Mouse (Mus musculus) testis, adult 2 months (tissue): ENCODE results near the gene Ctdsp2. TPM values are rescaled to one million over a fixed set of nuclear protein-coding genes. Genes with fewer than 3 reads are reported as not detected.

Source experiments
- H3K27ac ChIP-seq: fragments of 200-500 bp; 2 replicates; pipeline ENCODE4 v1.5.1; 2012; ENCODE audit warnings: low read depth, low read length; ENCODE audit not compliant: control insufficient read depth, insufficient read depth
- H3K27me3 ChIP-seq: fragments of 200-500 bp; 2 replicates; pipeline ENCODE4 v1.6.1; 2012; ENCODE audit warnings: mild to moderate bottlenecking, low read length, moderate library complexity; ENCODE audit not compliant: control insufficient read depth, insufficient read depth
- H3K36me3 ChIP-seq: fragments of 200-500 bp; 2 replicates; pipeline ENCODE4 v1.6.1; 2012; ENCODE audit warnings: mild to moderate bottlenecking, low read length; ENCODE audit not compliant: control insufficient read depth, insufficient read depth
- H3K4me1 ChIP-seq: fragments of 200-500 bp; 2 replicates; pipeline ENCODE4 v1.6.1; 2012; ENCODE audit warnings: low read length; ENCODE audit not compliant: control insufficient read depth, insufficient read depth
- H3K4me3 ChIP-seq: fragments of 200-500 bp; 2 replicates; pipeline ENCODE4 v1.5.1; 2012; ENCODE audit warnings: low read depth, mild to moderate bottlenecking, low read length, moderate library complexity, mixed read lengths; ENCODE audit not compliant: control insufficient read depth
- CTCF ChIP-seq: fragments of 200-500 bp; IDR thresholded peaks from 2 replicates; pipeline ENCODE4 v1.5.1; 2012; ENCODE audit warnings: low read depth, mild to moderate bottlenecking, inconsistent platforms, low read length, moderate library complexity; ENCODE audit not compliant: control insufficient read depth, insufficient read depth, insufficient replicate concordance
- POLR2A ChIP-seq: fragments of 200-500 bp; IDR thresholded peaks from 2 replicates; pipeline ENCODE4 v1.6.1; 2012; ENCODE audit warnings: low read depth, mild to moderate bottlenecking, inconsistent platforms, low read length, moderate library complexity; ENCODE audit not compliant: control insufficient read depth
- polyA plus RNA-seq: library from polyadenylated mRNA; depleted of rRNA; stranded (reverse); fragments of >200 nt; gene quantifications from 2 replicates; pipeline ENCODE4 v1.2.3, GENCODE M21; 2012

The Ctdsp2 gene
- polyA plus RNA-seq, 1 experiment = 39.4 TPM

- H3K4me3 ChIP-seq = no peak overlapping the region
- H3K36me3 ChIP-seq = no peaks in the 10 kb centered on the region
- no peaks in the 10 kb centered on the region for H3K27me3 ChIP-seq
- H3K4me1 ChIP-seq = peaks cover 3% of the 10 kb centered on the region
- no peak overlapping the region for H3K27ac ChIP-seq
- TF ChIP-seq POLR2A = no peak
- peak; percentile 35; the same call in 1 of the 2 replicates for TF ChIP-seq CTCF
Observed at GRCm38 (mm10) chr10:126952375-126952774, 26.1 kb upstream of the Ctdsp2 start.

- TF ChIP-seq POLR2A (no peak), CTCF (no peak)
- no peak overlapping the region for H3K4me3 ChIP-seq
- peaks cover 8% of the 10 kb centered on the region for H3K4me1 ChIP-seq
- no peaks in the 10 kb centered on the region for H3K36me3 ChIP-seq
- no peaks in the 10 kb centered on the region for H3K27me3 ChIP-seq
- H3K27ac ChIP-seq = no peak overlapping the region
Observed at GRCm38 (mm10) chr10:126953029-126953471, 25.5 kb upstream of the Ctdsp2 start.

DNA sequence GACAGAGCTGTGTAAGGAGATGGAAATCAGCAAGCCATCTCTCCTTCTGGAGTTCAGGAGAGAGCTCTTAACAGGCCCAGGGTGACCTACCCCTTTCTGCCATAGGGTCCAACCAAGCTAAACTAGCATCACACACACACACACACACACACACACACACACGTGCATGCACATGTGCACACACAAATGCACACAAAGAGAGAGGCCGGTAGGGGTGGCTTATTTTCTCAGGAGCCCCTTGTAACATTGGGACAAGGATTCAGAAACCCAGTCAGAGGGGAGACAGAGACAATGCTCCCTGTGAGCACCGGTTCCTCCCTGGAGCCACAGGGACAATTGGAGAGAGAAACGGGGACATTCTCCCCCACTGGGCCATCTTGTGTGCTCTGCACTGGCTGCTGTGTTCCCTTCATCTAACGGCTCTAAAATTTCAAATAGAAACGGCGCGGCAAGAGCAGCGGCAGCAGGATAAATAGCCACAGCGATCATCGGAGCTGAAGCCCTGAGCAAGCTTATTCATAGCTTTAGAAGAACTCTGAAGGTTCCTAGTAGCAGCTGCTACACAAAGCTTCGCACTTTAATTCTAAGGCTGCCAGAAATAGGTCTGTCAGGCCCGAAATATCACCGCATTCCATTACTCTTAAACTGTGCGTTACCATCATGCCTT is 21.7 kb upstream of the Ctdsp2 start:
- no peak for TF ChIP-seq POLR2A
- no peak for TF ChIP-seq CTCF
- Histone ChIP-seq H3K4me1 (peaks cover 11% of the 10 kb centered on the region), H3K4me3 (no peak overlapping the region), H3K27ac (no peak overlapping the region), H3K27me3 (no peaks in the 10 kb centered on the region), H3K36me3 (no peaks in the 10 kb centered on the region)

DNA sequence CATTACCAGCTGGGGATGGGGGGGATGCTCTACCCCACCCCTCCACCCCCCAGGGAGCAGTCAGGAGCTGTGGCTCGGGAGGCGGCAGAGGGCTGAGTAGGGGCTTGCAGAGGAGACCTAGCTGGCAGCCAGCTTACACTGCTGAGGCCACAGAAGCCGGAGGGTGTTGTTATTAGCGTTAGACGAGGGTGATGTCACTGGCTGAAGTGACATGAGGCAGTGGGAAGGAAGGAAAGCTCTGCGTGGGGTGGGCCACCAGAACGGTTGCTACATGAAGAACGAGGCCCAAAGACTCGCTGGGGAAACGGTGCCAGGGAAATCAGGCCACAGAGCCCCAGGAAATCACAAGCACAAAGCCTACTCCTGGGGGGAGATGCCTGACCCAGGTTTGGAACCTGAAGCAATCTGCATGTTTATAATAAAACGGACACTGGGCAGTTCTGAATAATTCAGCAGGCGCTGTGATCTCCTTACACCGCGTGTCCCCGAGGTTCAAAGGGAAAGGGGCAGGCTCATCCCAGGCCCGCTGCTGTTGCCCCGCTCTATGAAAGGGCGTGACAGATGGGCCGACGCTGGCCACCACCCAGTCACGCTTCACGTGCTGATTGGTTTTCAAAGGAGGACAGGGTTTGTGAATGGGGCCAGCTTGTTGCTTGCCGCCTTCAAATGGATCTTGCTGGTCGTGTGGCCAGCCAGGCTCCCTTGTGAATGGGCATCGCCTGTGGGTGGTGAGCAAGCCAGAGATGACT is 21.0 kb upstream of the Ctdsp2 start:
- Histone ChIP-seq H3K36me3 (no peaks in the 10 kb centered on the region), H3K4me1 (peaks cover 17% of the 10 kb centered on the region), H3K27me3 (no peaks in the 10 kb centered on the region; the same call in 1 of the 2 replicates), H3K27ac (no peak overlapping the region), H3K4me3 (no peak overlapping the region)
- TF ChIP-seq CTCF = no peak

GRCm38 (mm10) chr10:126960496-126960895 is 18.0 kb upstream of the Ctdsp2 start:
- H3K36me3 ChIP-seq = no peaks in the 10 kb centered on the region
- TF ChIP-seq CTCF (no peak), POLR2A (no peak)
- no peaks in the 10 kb centered on the region; the same call in 1 of the 2 replicates for H3K27me3 ChIP-seq
- no peak overlapping the region for H3K4me3 ChIP-seq
- H3K4me1 ChIP-seq = peaks cover 24% of the 10 kb centered on the region
- H3K27ac ChIP-seq = no peak overlapping the region

GRCm38 (mm10) chr10:126961757-126962156 is 16.8 kb upstream of the Ctdsp2 start:
- no peak overlapping the region for H3K27ac ChIP-seq
- no peaks in the 10 kb centered on the region for H3K36me3 ChIP-seq
- H3K4me3 ChIP-seq = peak overlapping the region; percentile 22
- H3K27me3 ChIP-seq = no peaks in the 10 kb centered on the region; the same call in 1 of the 2 replicates
- TF ChIP-seq CTCF = no peak
- no peak for TF ChIP-seq POLR2A
- peaks cover 24% of the 10 kb centered on the region for H3K4me1 ChIP-seq

DNA sequence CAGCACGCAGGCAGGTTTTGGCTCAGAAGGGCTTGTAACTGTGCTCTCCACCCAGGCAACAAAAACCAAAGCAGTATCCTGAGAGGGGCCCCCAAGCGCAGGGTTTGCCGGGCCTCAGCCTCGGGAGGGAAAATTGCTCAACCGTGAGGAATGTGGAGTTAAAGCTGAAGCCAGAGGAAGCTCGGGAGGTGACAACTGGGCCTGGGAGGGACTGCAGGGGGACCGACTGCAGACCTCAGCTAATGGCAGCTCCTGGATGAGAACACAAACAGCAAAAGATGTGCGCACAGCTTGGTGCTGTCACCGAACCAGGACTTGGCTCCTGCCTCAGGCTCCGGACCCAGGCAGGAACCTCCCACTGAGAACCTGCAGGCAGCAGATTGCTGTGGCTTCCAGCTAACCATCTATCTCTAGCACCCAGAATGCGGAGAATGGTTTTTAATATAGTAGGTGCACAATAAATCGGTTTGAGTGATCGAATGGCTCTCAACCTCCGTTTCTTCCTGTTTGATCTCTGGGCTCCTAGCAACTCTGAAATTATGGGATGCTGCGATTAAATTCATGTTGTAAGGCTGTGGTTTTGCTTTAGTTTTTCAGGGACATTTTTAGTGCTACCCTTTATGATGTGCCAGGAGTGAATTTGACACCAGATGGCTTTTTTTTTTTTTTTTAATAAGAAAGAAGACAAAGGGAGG is 16.1 kb upstream of the Ctdsp2 start:
- no peaks in the 10 kb centered on the region; the same call in 1 of the 2 replicates for H3K27me3 ChIP-seq
- peak overlapping the region; percentile 37 for H3K4me3 ChIP-seq
- H3K36me3 ChIP-seq = no peaks in the 10 kb centered on the region
- peak overlapping the region; percentile 78 for H3K27ac ChIP-seq
- peaks cover 21% of the 10 kb centered on the region for H3K4me1 ChIP-seq
- TF ChIP-seq POLR2A (no peak), CTCF (no peak)
